Mouse (Mus musculus) G1E (cell line): ENCODE data around the gene Rnf185. TPM values are rescaled to one million over a fixed set of nuclear protein-coding genes. Genes with fewer than 3 reads are reported as not detected.

Experiments used
- ATAC-seq: 2 replicates; pipeline ENCODE4 v1.8.0; 2016; ENCODE audit warnings: mild to moderate bottlenecking; ENCODE audit not compliant: insufficient number of reproducible peaks, poor library complexity, low FRiP score, severe bottlenecking; ENCODE audit errors: extremely low read depth
- DNase-seq: peaks from one replicate; pipeline ENCODE4 v3.0.0; 2012; ENCODE audit warnings: low spot score
- H3K27me3 ChIP-seq: 2 replicates; pipeline ENCODE4 v1.6.1; 2012; ENCODE audit warnings: mild to moderate bottlenecking, low read length, inconsistent platforms; ENCODE audit not compliant: insufficient read depth
- H3K36me3 ChIP-seq: replicated peaks from 2 replicates; pipeline ENCODE3; 2012; ENCODE audit warnings: mild to moderate bottlenecking, inconsistent platforms
- H3K4me1 ChIP-seq: 2 replicates; pipeline ENCODE4 v1.6.1; 2012; ENCODE audit warnings: low read depth, low read length, inconsistent platforms, mixed read lengths; ENCODE audit not compliant: insufficient read depth
- H3K4me3 ChIP-seq: 2 replicates; pipeline ENCODE4 v1.5.1; 2012; ENCODE audit warnings: low read depth, mild to moderate bottlenecking, inconsistent platforms, low read length, moderate library complexity, mixed read lengths
- H3K9me3 ChIP-seq: replicated peaks from 2 replicates; pipeline ENCODE4 v1.6.1; 2012; ENCODE audit warnings: inconsistent platforms
- CTCF ChIP-seq: IDR thresholded peaks from 2 replicates; pipeline ENCODE4 v1.5.1; 2012; ENCODE audit warnings: low read depth, low read length, inconsistent platforms, mixed read lengths
- GATA1 ChIP-seq: IDR thresholded peaks from 2 replicates; pipeline ENCODE4 v1.6.1; 2012; ENCODE audit warnings: borderline replicate concordance, low read length, inconsistent platforms, mixed read lengths
- GATA2 ChIP-seq: IDR thresholded peaks from 2 replicates; pipeline ENCODE4 v1.6.1; 2012; ENCODE audit warnings: low read depth, low read length, inconsistent platforms, borderline replicate concordance
- POLR2AphosphoS5 ChIP-seq: IDR thresholded peaks from 2 replicates; pipeline ENCODE4 v1.6.1; 2012; ENCODE audit warnings: low read depth, low read length, inconsistent platforms; ENCODE audit not compliant: insufficient replicate concordance
- TAL1 ChIP-seq: conservative IDR thresholded peaks from 2 replicates; pipeline ENCODE4 v1.6.1; 2012; ENCODE audit warnings: low read depth, low read length, inconsistent platforms, mixed read lengths
- polyA plus RNA-seq: library from polyadenylated mRNA; stranded (reverse); fragments of >175 nt; gene quantifications from 2 replicates; pipeline ENCODE4 v1.2.3, GENCODE M21; 2012
- total RNA-seq, 2 experiments: library from RNA; stranded (forward) in 1 of 2; stranded (reverse) in 1 of 2; fragments of 200-1000 nt in 1 of 2; fragments of >200 nt in 1 of 2; fragmentation: Nextera tagmentation in 1 of 2; gene quantifications; 2 replicates each; pipeline ENCODE4 v1.2.3; 2014 to 2017

Rnf185 gene
- total and polyA plus RNA-seq, 3 experiments: 2.7 to 17.4 (median 13.4) TPM

GRCm38 (mm10) chr11:3404287-3405047 lies 47.7 kb downstream of the Rnf185 start:
- Histone ChIP-seq H3K4me1 (peaks cover 66% of the 10 kb centered on the region), H3K9me3 (no peaks in the 10 kb centered on the region), H3K27me3 (no peaks in the 10 kb centered on the region), H3K4me3 (no peak overlapping the region; the same call in 1 of the 2 replicates), H3K36me3 (peaks cover 62% of the 10 kb centered on the region)
- TF ChIP-seq GATA1 (no peak), TAL1 (0 out of 2 replicates have a peak, but pooled peaks have one; percentile 30), POLR2AphosphoS5 (no peak), GATA2 (no peak), CTCF (no peak)
- DNase-seq (no peak), ATAC-seq (0 out of 2 replicates have a peak, but pooled peaks have one; percentile 17)

DNA sequence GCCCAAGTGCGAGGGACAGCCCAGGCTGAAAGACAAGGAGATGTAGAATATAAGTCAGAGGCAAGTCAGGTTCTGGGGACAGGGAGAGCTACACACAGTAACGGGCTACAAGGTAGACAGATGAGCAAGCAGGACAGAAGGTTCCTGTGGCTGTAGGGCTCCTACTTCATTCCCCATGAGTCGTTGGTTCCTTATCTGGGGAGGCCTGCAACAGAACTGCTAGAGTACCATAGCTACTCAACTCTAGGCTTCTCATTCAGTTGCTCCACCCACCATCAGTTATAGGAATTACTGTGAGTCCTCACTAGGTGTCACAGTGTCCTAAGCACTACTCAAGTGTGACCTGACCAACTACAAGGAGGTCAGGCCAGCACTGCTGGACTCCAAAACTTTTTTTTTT lies 49.1 kb downstream of the Rnf185 start:
- H3K27me3 ChIP-seq: no peaks in the 10 kb centered on the region
- TF ChIP-seq GATA2 (no peak), GATA1 (no peak), TAL1 (no peak), CTCF (no peak), POLR2AphosphoS5 (no peak)
- peaks cover 71% of the 10 kb centered on the region for H3K36me3 ChIP-seq
- peak; percentile 66 for ATAC-seq
- peak; percentile 64 for DNase-seq
- H3K4me3 ChIP-seq: no peak overlapping the region; the same call in 1 of the 2 replicates
- H3K9me3 ChIP-seq: no peaks in the 10 kb centered on the region
- peaks cover 62% of the 10 kb centered on the region for H3K4me1 ChIP-seq

- H3K9me3 ChIP-seq: no peaks in the 10 kb centered on the region
- H3K4me1 ChIP-seq: peaks cover 29% of the 10 kb centered on the region
- TF ChIP-seq POLR2AphosphoS5: no peak
- TF ChIP-seq GATA2: no peak
- no peak for TF ChIP-seq CTCF
- no peak for TF ChIP-seq TAL1
- TF ChIP-seq GATA1: no peak
- DNase-seq (no peak), ATAC-seq (no peak)
- H3K36me3 ChIP-seq: peaks cover 81% of the 10 kb centered on the region
- no peaks in the 10 kb centered on the region for H3K27me3 ChIP-seq
- no peak overlapping the region for H3K4me3 ChIP-seq
Observed at GRCm38 (mm10) chr11:3398318-3398717, 53.8 kb downstream of the Rnf185 start.

- ATAC-seq: no peak
- peaks cover 17% of the 10 kb centered on the region for H3K4me1 ChIP-seq
- TF ChIP-seq GATA2 (no peak), GATA1 (no peak), TAL1 (no peak), CTCF (no peak)
- H3K36me3 ChIP-seq: peaks cover 84% of the 10 kb centered on the region
- no peak for DNase-seq
- no peaks in the 10 kb centered on the region for H3K27me3 ChIP-seq
- H3K9me3 ChIP-seq: no peaks in the 10 kb centered on the region
- H3K4me3 ChIP-seq: no peak overlapping the region
Observed at GRCm38 (mm10) chr11:3396562-3396961, 55.6 kb downstream of the Rnf185 start.

DNA sequence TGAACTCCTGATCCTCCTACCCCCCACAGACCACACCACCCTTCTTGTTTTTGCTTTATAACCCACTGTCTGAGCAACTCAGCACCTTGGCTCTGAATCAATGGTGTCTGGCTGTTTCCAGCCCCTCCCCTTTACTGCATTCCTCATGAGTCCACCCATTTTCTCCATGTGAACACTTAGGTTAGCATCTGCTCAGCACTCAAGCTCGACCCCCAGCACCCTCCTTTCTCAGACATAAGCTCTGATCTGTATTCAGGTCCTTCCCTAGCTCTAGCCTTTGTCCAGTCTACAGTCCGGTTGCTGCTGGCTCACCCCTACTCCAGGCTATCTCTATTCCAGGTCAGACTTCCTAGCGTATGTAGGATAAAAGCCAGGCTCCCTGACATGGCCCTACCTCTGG lies 56.1 kb downstream of the Rnf185 start:
- Histone ChIP-seq H3K36me3 (peaks cover 82% of the 10 kb centered on the region), H3K27me3 (no peaks in the 10 kb centered on the region), H3K4me1 (peaks cover 17% of the 10 kb centered on the region), H3K9me3 (no peaks in the 10 kb centered on the region), H3K4me3 (no peak overlapping the region)
- no peak for ATAC-seq
- TF ChIP-seq GATA2 (no peak), CTCF (no peak)
- no peak for DNase-seq

DNA sequence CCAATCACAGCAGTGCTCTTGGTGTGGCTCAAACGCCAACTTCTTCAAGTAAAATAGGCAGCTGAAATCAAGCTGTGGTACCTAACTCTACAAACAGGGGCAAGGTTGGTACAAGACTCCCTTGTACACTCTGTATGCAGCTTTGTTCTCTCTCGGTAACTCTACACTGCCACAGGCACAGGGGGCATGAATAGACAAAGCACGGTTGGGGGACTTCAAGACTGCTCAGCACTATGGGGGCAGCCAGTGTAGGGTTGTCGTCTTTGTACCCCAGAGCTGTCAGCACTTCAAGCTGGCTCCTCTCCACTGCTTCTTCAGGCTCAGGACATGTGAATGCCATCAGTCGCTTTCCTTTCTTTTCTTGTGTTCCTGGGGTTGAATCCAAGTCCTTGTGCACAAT lies 57.6 kb downstream of the Rnf185 start:
- ATAC-seq (no peak), DNase-seq (no peak)
- peaks cover 11% of the 10 kb centered on the region; the same call in 1 of the 2 replicates for H3K4me1 ChIP-seq
- no peak overlapping the region for H3K4me3 ChIP-seq
- H3K9me3 ChIP-seq: no peaks in the 10 kb centered on the region
- H3K27me3 ChIP-seq: no peaks in the 10 kb centered on the region
- TF ChIP-seq CTCF (no peak), POLR2AphosphoS5 (no peak), TAL1 (no peak), GATA1 (no peak), GATA2 (no peak)
- peaks cover 84% of the 10 kb centered on the region for H3K36me3 ChIP-seq
